Mouse (Mus musculus): Measurements from ENCODE around the gene Sipa1l1.

Gene Sipa1l1

DNA sequence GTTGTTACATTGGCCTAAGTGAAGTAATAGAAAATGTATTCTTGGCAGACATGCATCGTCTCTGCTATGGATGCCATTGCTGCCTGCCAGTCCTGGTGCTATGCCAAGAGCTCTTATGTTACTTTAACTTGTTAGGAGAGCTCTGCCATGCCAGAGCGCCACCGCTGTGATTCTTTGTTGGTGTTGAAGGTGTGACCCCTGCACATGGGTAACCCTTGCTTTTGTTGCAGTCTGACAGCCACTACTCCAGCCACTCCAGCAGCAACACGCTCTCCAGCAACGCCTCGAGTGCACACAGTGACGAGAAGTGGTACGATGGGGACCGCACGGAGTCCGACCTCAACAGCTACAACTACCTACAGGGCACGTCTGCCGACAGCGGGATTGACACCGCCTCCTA is 255.7 kb downstream of the Sipa1l1 start:
- no peak for DNase-seq (ENCODE audit: low read depth, low spot score)

DNA sequence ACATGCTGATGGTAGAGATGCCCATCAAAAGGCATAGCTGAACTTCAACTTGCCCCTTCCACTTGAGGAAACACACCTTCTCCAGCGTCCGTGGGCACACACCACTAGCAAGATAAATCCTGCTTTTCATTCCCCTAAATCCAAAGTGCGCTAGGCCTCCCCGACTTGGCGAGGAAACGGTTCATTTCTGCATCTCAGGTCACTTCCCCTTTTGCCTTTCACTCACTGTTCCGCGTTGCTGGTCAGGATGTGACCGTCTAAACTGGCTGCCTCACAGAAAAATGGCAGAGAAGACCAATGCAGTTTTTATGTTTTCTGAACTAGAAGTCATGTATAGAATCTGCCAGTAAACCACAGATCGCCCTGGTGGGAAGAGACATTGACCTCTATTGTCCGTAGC is 256.7 kb downstream of the Sipa1l1 start:
- no peak for DNase-seq (ENCODE audit: low read depth, low spot score)

DNA sequence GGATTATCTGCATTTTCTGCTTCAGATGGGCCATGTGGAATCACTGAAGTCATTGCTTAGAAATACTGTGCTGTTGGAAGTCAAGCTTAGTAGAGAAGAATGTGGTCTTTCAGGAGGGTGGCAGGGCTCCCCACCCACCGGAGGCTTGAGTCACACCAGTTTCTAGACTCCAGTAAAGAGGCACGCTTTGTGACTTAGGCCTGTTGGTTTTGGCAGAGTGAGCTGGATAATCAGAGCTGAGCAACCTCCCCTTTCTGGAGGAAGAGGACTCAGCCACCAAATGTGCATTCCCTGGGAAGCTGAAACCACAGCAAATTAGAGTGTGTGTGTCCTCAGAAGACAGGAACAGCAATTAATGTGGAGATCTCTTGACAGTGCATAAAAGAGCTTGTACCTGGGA is 258.3 kb downstream of the Sipa1l1 start:
- no peak for DNase-seq (ENCODE audit: low read depth, low spot score)

DNA sequence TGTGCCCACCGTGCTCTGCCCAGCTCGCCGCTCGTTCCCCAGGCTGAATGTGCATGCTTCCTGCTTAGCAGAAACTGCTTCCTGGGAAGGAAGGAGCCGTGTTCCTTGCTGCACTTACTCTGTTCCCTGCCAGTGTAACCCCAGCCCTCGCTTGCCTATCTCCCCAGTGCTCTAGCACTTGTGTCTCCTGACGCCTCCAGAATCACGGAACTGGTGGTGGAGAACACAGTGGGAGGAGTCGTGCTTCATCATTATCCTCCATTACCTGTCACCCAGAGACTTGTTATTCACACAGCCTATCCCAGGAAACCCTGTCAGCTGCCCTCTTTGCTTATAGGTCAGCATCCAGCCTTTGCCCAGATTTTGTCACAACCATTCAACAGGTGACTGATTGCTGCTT is 259.3 kb downstream of the Sipa1l1 start:
- no peak for DNase-seq (ENCODE audit: low read depth, low spot score)

DNA sequence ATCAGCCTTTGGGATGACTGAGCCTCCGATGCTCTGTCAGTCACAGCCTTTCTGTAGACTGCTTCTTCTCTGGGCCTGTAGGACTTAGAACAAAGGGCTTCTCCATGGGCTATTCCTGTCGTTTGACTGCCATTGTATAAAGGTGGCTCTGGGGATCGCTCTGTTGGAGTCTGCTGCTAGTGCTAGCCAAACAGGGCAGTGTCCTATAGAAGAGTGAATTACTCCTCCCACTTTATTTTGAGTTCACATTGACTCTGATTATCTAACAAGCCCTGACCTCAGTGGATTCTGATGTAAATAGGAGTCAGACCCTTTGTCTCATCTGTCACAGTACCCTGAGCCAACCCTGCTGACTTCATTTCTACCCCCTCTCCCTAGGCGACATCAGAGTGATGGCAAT is 264.2 kb downstream of the Sipa1l1 start:
- no peak for DNase-seq (ENCODE audit: low read depth, low spot score)

DNA sequence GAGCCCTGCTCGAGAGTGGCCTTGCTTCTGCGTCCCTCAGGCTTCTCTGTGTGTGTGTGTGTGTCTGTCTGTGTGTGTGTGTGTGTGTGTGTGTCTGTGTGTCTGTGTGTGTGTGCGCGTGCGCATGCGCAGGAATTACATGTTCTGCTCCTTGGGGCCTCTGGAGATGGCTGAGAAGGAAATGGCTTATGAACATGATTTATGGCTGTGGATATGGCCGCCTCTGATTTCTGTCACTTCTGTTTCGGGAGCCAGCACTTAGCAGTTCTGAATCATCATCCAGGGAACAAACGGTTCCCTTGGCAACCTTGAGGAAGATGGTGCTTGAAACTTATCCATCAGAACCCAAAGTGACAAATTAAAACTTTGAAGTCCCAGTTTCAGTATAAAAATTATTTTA is 265.5 kb downstream of the Sipa1l1 start:
- no peak for DNase-seq (ENCODE audit: low read depth, low spot score)

DNA sequence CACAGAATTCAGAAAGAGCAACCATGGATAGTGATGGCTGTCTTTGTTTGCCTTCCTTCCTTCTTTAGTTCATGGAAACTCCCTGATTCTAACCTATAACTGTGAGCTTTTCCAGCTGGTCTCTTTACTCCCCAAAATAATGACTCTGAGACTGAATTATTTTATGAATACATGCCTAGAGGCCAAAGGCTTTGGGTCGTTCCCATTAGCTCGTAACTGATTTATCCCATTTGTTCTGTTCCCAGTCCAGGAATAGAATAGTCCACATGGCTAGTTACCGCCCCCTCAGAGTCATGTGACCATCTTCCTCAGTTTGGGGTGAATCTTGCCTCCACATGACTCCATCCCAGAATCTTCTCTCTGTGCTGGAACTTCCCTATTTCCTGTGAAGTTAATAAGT is 272.4 kb downstream of the Sipa1l1 start:
- DNase-seq (ENCODE audit: low read depth, low spot score) = no peak

DNA sequence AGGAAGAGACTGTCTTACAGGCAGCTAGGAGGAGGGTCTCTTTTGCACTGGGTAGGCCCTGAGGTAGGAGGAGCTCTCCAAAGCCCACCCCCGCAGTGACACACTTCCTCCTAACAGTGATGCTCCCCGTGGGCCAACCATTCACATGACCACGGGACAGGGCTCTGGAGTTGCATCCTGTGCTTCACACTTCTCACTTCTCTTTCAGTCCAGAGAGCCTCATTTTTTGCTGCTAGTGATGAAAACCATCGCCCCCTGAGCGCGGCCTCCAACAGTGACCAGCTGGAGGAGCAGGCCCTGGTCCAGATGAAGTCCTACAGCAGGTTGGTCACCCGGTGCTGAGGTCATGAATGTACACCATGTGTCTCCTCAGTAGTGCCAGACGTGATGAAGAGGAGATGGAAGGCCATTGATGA is 277.5 kb downstream of the Sipa1l1 start:
- DNase-seq (ENCODE audit: low read depth, low spot score) = no peak

DNA sequence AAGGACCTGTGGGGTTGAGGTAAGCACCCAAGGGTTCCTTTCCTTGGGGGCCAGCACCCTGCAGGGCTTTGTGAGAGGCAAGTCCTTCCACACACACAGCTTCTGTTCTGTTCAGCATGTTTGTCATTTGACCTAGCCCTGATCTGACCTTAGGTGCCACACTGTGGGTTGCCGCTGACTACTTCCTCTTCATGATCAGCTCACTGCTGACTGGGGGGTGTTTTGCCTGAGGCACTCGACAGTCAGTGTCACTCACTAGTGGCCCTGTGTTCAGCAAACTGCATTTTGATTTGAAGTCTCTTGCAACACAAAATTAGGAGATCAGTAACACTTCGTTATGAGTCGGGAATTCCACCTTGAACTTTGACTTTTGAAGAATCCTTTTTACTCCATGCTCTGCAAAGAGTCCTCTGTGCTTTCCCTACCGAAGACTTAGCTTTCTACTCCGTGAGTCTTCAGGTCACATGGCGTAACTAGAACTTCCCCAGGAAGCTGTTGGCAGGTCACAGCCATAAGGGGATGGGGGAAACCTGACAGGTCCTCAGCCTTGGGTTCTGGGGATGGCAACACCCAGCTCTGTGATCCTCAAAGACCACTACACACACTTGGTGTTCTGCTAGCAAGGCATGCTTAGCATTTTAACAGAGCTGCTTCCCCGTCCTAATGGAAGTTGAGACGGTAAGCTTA is 279.2 kb downstream of the Sipa1l1 start:
- no peak for DNase-seq (ENCODE audit: low read depth, low spot score)

DNA sequence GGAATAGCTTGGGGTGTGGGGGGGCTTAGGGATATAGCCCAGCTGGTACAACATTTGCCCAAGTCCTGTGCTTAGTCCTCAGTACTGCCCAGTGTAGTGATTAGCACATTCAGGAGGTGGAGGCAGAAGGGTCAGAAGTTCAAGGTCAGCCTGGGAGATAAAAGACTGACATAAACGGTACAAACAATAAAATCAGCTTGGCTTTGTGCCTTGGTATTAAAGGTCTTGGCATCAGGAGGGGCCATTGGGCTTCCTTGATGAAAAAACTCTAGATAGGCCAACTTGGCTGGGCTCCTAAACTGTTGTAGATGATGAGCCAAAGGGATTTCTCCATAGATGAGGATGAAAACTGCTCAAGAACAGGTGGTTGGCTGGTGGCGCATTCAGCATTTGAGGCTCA is 283.3 kb downstream of the Sipa1l1 start:
- no peak for DNase-seq (ENCODE audit: low read depth, low spot score)

DNA sequence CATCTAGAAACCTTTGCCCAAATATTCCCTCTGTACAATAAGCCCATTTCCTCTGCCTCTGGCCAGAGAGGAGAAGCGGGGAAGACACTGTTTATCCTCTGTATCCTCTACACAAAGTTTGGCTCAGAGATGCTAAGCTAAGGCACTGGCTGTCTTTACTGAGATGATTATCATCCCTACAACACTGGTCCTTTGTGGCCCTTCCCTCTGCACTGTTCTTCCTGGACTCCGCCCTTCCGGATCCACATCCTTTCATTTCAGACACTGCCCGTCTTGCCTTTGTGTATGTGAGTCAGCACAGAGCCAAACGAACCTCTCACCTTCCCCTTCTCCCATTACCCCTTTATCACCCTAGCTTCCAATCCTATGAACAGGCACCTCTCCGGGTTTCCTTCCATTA is 285.3 kb downstream of the Sipa1l1 start:
- DNase-seq (ENCODE audit: low read depth, low spot score) = no peak

DNA sequence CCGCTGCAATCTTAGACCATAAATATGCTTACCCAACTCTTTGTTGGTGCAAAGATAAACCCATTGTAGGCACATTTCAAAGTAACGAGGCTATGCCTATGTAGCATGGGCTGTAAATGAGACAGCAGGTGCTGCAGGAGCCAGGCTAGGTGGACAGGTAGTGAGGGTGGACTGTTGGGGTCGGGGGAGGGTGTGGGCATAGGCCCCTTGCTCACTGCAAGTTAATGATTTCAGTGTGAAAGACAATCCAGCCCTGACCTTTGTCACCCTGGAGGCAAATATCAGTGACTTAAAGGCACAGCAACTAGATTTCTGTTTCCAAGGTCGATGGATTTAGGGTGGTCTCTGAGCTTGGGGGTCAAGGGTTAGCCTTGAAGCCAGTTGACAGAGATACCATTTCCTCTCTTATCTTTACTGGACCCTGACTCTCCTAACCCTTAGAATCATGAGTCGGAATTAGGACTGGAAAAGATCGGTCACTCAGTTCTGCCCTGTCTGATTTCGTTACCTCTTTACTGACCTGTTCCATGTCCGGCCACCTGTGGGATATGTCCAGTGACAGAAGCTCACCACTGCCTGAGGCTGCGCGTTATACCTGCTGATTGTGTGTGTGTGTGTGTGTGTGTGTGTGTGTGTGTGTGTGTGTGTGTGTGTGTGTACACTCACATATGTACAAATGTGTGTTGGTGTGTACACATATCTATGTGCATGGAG is 286.7 kb downstream of the Sipa1l1 start:
- DNase-seq (ENCODE audit: low read depth, low spot score) = no peak

DNA sequence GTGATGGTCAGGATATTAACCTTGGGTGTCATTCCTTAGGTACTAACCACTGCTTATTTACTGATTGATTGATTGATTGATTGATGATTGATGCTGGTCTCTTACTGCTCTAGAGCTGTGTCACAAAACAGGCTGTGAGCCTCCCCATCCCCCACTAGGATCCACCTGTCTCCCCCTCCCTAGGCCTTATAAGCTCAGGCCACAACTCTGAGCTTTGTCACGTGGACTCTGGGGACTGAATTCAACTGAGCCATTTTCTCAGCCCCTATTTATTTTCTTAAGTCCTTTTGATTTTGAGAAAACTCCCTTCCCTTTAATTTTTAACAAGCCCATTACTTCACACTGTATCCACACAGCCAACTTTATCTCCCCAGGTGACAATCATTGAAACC is 287.3 kb downstream of the Sipa1l1 start:
- no peak for DNase-seq (ENCODE audit: low read depth, low spot score)

DNA sequence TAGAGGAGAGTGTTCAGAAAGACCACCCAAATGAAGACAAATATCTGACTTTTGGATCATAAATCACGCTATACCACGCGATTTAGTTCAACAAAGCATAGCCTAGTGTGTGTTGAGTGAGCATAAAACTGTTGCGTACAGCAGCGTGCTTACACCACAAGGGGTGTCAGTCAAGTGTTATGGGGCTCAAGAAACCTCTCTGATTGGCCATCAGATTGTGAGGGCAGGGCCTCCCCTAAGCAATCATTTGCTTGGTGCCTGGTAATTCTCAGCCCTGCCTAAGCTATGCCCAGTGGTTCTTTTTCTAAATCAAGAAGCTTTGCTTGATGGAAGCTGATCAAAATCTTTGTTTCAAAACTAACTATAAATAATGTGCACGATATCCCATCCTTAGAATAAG is 288.5 kb downstream of the Sipa1l1 start:
- no peak for DNase-seq (ENCODE audit: low read depth, low spot score)

DNA sequence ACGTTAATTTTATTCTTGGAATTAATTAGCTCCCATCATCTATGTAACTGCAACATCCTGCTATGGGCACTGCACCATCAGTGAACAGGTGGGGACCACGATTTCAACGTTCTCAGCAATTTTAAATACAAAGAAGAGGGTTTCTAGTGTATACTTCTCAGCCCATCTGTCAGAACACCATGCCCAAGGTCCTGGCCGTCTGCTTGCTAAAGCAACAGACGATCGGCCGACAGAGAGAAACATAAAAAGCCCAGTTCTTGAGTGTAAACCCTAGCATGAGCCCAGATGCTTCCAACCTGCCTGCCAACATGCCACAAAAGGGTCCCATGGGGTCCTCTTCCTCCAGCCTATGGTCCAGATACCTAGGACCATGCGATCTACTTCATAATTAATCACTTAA is 288.9 kb downstream of the Sipa1l1 start:
- DNase-seq (ENCODE audit: low read depth, low spot score) = no peak

DNA sequence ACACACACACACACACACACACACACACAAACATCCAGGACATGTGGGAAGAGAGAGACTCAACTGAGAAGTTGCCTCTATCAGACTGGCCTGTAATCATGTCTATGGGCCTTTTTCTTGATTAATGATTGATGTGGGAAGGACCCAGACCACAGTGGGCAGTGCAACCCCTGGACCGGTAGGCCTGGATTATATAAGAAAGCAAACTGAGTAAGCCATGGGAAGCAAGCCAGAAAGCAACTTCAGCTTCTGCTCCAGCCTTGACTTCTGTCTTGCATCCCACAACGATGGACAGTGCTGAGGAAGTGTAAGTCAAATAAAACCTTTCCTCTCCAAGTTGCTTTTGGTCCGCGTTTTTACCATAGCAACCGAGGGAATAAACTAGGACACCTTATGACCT is 298.1 kb downstream of the Sipa1l1 start:
- DNase-seq (ENCODE audit: low read depth, low spot score) = no peak

DNA sequence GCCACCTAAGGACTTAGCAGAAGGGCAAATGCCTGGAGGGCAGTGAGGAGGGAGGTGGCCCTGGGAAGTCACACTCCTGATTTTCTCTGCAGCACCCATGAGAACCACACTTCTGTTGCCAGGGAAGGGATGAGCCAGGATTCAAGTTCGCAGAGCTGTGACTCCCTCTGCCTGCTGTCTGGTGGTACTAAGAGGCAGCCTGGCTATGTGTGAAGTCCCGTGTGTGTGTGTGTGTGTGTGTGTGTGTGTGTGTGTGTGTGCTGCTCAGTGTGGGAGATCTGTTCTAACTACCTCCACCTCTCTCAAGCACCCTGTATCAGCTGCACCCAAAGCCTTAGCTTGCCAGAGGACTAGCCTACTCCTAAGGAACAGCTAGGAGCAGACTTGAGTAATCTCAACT is 298.5 kb downstream of the Sipa1l1 start:
- no peak for DNase-seq (ENCODE audit: low read depth, low spot score)

DNA sequence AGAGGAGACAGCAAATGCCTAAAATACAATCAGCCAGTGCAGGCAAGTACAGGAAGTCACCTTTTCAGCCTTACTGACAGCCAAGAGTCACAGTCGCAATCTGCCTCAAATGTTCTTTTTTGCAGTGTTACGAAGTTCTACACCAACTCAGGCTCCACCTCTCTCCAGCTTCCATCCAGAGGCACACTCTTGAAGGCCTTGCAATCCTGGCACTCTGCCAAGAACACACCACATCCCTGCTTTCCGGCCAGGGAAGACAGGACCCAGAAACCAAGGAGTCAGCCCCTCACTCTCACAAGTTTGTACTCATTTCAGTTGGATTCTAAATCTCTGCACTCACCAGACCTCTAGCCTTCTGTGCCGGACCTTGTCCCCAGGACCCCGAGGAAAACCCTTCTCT is 299.3 kb downstream of the Sipa1l1 start:
- DNase-seq (ENCODE audit: low read depth, low spot score) = no peak

DNA sequence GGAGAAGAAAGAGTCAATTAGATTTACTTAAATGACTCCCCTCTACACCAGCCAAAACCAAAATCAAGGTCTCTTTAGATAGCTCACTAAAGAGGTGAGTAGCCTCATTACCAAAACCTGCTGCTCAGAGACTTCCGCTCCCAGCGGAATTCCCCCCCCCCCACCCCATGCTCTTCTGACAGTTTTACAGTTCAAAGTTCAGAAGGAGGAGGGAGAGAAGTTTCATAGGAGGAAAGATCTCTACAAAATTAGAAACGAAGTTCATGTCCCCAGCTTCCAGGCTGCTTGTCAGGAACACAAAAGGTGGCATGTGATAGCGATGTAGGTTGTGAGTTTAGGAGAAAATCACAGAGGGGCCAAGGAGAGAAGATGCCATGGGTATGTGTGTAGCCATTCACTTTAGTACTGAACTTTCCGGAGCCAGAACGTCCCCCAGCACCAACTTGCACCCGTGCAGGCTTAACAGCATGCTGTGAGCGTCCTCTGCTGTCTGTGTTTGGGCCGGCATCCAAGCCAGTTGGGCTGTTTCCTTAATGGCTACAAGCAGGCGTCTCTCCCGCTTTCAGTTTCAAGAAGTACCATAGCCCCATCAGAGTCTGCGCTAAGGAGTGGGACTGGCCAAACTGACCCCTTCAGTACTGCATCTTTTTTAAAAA is 300.7 kb downstream of the Sipa1l1 start:
- peak; percentile 86 for DNase-seq (ENCODE audit: low read depth, low spot score)

DNA sequence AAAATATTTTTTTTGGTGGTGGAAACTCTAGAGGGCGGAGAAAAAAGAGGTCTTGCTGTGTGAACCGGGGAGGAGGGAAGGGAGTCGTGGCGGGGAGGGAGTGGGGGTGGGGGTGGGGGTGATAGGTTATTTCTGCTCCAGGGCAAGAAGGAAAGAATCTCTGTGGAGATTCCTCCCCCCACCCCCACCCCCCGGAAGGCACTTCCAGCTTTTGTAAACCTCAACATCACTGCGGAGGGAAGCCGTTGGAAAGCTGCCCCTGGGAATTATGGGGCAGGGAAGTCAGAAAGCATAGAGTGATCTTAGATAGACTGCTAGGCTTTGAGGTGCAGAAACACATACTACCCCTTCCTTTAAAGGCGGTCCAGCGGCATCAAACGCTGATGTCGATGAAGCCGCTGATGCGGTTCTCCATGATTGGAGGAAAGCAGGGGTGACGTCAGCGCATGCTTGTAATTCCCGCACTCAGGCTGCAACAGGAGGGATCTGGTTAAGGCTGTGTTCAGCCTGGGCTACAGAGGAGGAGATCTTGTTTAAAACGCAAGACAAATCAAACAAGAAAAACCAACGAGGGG is 301.3 kb downstream of the Sipa1l1 start:
- DNase-seq (ENCODE audit: low read depth, low spot score) = peak; percentile 83

DNA sequence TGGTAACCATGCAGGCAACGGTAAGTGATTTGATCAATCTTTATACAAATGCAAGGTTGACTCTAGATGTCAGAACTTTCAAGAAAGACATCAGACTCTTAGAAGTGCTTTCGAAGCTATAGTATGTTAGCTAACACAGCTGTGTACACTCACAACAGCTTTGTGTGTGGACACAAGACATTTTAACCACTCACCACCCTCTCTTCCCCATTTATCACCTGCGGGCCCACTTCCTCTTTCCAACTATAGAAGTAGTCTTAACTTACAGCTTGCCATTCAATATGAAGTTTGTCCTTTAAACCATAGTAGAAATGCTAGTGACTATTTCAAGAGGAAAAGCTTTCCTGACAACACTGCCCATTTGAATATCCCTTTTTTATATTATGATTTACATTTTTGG is 303.7 kb downstream of the Sipa1l1 start:
- no peak for DNase-seq (ENCODE audit: low read depth, low spot score)

DNA sequence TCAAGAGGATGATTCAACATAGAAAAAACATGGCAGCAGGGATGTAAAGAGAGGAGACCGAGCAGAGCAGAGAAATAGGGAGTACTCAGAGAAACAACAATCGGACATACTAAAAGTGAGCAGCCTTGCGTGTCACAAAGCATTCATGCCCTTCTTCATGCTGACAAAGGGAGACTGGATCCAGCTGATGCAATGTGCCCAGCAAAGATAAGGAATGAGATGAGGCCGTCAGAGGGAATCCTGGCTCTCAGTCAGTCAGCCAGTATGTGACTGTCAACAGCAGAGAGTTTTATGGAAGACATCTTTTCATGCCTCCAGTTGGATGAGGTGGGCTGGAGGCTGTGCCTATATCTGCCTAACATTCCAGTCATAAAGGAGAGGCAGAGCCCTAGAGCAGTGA is 304.1 kb downstream of the Sipa1l1 start:
- no peak for DNase-seq (ENCODE audit: low read depth, low spot score)

DNA sequence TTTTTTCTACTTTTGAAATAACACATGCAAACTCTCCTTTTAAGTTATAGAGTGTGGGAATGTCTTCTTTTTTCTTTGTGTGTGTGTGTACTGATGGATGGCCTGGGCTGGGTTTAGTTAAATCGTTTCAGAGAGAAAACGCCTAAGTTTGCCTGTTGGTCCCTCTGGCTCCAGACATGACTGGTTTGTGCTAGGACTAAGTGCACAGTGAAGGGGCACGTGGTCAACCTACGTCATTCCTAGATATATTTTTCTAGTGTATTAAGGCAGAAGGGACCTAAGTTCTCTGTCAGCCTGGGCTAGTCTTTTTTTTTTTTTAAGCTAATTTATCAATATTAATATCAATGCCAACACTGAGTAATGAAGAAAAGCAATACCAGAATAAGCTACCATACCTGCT is 305.3 kb downstream of the Sipa1l1 start:
- no peak for DNase-seq (ENCODE audit: low read depth, low spot score)

Data from CD4-positive helper T cell, adult 2 months (primary cell).